Mouse (Mus musculus) liver, adult 2 months (tissue): ENCODE data around the gene Oprm1. TPM values are rescaled to one million over a fixed set of nuclear protein-coding genes. Genes with fewer than 3 reads are reported as not detected.

ENCODE experiments used
- DNase-seq: peaks from one replicate; pipeline ENCODE4 v3.0.0-alpha.2; 2011; ENCODE audit warnings: low read depth, low spot score; ENCODE audit errors: extremely low read depth
- H3K27ac ChIP-seq: fragments of 200-500 bp; replicated peaks from 2 replicates; pipeline ENCODE4 v1.5.1; 2012; ENCODE audit warnings: low read depth, mild to moderate bottlenecking, control low read depth, inconsistent platforms, low read length; ENCODE audit not compliant: insufficient read depth
- H3K27me3 ChIP-seq: fragments of 200-500 bp; 2 replicates; pipeline ENCODE4 v1.6.1; 2012; ENCODE audit warnings: mild to moderate bottlenecking, moderate library complexity, low read length, inconsistent platforms; ENCODE audit not compliant: control insufficient read depth, insufficient read depth
- H3K36me3 ChIP-seq: fragments of 200-500 bp; 2 replicates; pipeline ENCODE4 v1.6.1; 2012; ENCODE audit warnings: low read length, inconsistent platforms; ENCODE audit not compliant: control insufficient read depth, insufficient read depth
- H3K4me1 ChIP-seq: fragments of 200-500 bp; 2 replicates; pipeline ENCODE4 v1.6.1; 2011; ENCODE audit warnings: low read length; ENCODE audit not compliant: control insufficient read depth, insufficient read depth
- H3K4me3 ChIP-seq: fragments of 200-500 bp; 2 replicates; pipeline ENCODE4 v1.5.1; 2011; ENCODE audit warnings: low read depth, mild to moderate bottlenecking, control low read depth, low read length, moderate library complexity; ENCODE audit not compliant: insufficient read depth
- H3K79me2 ChIP-seq: fragments of 200-500 bp; 2 replicates; pipeline ENCODE4 v1.6.1; 2012; ENCODE audit warnings: inconsistent platforms, mild to moderate bottlenecking, low read length, moderate library complexity; ENCODE audit not compliant: control insufficient read depth, insufficient read depth
- H3K9ac ChIP-seq: fragments of 200-500 bp; 2 replicates; pipeline ENCODE4 v1.6.1; 2012; ENCODE audit warnings: low read depth, mild to moderate bottlenecking, control low read depth, inconsistent platforms, low read length
- CTCF ChIP-seq: fragments of 200-500 bp; IDR thresholded peaks from 2 replicates; pipeline ENCODE4 v1.5.1; 2011; ENCODE audit warnings: low read depth, low read length, control low read depth
- POLR2A ChIP-seq: fragments of 200-500 bp; IDR thresholded peaks from 2 replicates; pipeline ENCODE4 v1.6.1; 2011; ENCODE audit warnings: low read length, control low read depth; ENCODE audit not compliant: insufficient read depth; ENCODE audit errors: extremely low read depth
- WGBS: fragments of 180-500 bp; shearing (Covaris S2); methylation state at CpG from one replicate; pipeline ENCODE4 v1.1.7; 2018; 5-methylcytosine and 5-hydroxymethylcytosine counted together
- polyA plus RNA-seq: library from polyadenylated mRNA; depleted of rRNA; stranded (reverse); fragments of >200 nt; gene quantifications from 2 replicates; pipeline ENCODE4 v1.2.3, GENCODE M21; 2012
- total RNA-seq: library from RNA; depleted of rRNA; stranded (reverse); fragments of >200 nt; gene quantifications from 2 replicates; pipeline ENCODE4 v1.2.3, GENCODE M21; 2014

Oprm1 gene
- total and polyA plus RNA-seq, 2 experiments, result not detected

- H3K9ac ChIP-seq, result no peak overlapping the region
- 94% methylated on average over 2 of the region's 2 CpGs for WGBS
- no peak for DNase-seq
- H3K4me1 ChIP-seq, result no peaks in the 10 kb centered on the region
- no peaks in the 10 kb centered on the region for H3K79me2 ChIP-seq
- H3K4me3 ChIP-seq, result no peak overlapping the region
- TF ChIP-seq CTCF (no peak), POLR2A (no peak)
- no peaks in the 10 kb centered on the region; the same call in 1 of the 2 replicates for H3K27me3 ChIP-seq
- no peaks in the 10 kb centered on the region for H3K36me3 ChIP-seq
- no peak overlapping the region for H3K27ac ChIP-seq
Observed at GRCm38 (mm10) chr10:7033459-7033858, 275.2 kb downstream of the Oprm1 start.

DNA sequence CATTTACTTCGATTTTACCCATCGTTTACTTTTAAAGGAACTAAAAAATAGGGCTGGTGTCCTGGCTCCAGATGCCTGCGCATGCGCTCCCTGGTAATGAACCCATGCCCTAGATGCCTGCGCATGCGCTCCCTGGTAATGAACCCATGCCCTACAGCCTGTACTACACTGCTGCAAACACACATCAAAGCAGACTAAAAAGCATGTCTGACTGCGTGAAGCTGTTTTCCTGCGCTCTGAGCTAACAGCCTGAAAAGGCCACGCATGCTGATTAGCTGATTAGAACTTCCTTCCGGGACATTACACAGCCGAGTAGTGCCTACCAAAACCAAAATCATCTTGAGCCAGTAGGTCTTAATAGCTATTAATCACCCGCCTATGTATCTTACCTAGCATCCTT lies 277.2 kb downstream of the Oprm1 start:
- Histone ChIP-seq H3K27ac (no peak overlapping the region), H3K79me2 (no peaks in the 10 kb centered on the region), H3K9ac (no peak overlapping the region), H3K4me1 (no peaks in the 10 kb centered on the region), H3K36me3 (no peaks in the 10 kb centered on the region), H3K4me3 (no peak overlapping the region), H3K27me3 (no peaks in the 10 kb centered on the region; the same call in 1 of the 2 replicates)
- 60% methylated on average over 12 of the region's 12 CpGs for WGBS
- TF ChIP-seq CTCF, result no peak
- no peak for TF ChIP-seq POLR2A
- DNase-seq, result no peak

DNA sequence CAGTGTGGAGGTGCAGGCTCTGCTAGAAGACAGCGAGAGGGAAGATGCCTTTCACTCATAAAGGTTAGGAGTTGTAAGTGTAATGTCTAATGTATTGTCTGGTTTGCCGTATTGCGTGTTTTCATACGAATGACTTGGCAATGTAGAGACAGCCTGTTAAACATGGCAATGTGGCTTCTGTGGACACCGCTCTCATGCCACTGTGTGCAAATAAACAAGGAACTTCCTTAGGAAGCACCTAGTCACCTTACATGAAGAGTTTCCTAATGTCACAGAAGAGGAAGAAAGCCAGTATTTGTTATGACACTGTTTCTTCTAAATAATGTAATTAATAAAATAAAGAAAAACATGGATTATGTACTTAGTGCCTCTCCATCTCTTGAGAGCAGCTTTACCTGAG lies 278.9 kb downstream of the Oprm1 start:
- TF ChIP-seq POLR2A (no peak), CTCF (no peak)
- Histone ChIP-seq H3K4me1 (no peaks in the 10 kb centered on the region), H3K79me2 (no peaks in the 10 kb centered on the region), H3K9ac (no peak overlapping the region), H3K27ac (no peak overlapping the region), H3K36me3 (no peaks in the 10 kb centered on the region), H3K4me3 (no peak overlapping the region), H3K27me3 (no peaks in the 10 kb centered on the region; the same call in 1 of the 2 replicates)
- no peak for DNase-seq
- 92% methylated on average over 5 of the region's 5 CpGs for WGBS

- Histone ChIP-seq H3K79me2 (no peaks in the 10 kb centered on the region), H3K27me3 (no peaks in the 10 kb centered on the region; the same call in 1 of the 2 replicates), H3K9ac (no peak overlapping the region), H3K4me3 (no peak overlapping the region), H3K4me1 (no peaks in the 10 kb centered on the region), H3K36me3 (no peaks in the 10 kb centered on the region), H3K27ac (no peak overlapping the region)
- DNase-seq, result no peak
- TF ChIP-seq CTCF (no peak), POLR2A (no peak)
Observed at GRCm38 (mm10) chr10:7041032-7041431, 282.7 kb downstream of the Oprm1 start.

DNA sequence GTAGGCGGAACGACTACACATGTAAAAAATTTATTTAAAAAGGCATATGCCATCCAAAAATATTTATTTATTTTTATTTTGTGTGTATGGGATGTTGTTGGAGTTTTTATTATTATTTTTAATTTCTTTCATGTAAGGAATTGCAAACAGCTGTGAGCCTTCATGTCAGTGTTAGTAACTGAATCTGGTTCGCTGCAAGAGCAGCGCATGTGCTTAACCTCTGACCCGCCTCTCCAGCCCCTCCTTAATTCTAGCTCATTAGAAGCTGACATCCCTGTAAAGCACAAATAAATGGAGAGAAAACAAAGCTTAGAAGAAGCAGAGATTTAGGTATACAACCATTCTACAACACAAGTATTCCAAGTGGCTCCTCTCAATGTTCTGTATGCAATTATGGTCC lies 285.6 kb downstream of the Oprm1 start:
- Histone ChIP-seq H3K27me3 (no peaks in the 10 kb centered on the region), H3K36me3 (no peaks in the 10 kb centered on the region), H3K9ac (no peak overlapping the region), H3K79me2 (no peaks in the 10 kb centered on the region), H3K4me3 (no peak overlapping the region), H3K4me1 (no peaks in the 10 kb centered on the region), H3K27ac (no peak overlapping the region)
- DNase-seq, result no peak
- TF ChIP-seq POLR2A (no peak), CTCF (no peak)
- WGBS, result 88% methylated on average over 5 of the region's 5 CpGs

DNA sequence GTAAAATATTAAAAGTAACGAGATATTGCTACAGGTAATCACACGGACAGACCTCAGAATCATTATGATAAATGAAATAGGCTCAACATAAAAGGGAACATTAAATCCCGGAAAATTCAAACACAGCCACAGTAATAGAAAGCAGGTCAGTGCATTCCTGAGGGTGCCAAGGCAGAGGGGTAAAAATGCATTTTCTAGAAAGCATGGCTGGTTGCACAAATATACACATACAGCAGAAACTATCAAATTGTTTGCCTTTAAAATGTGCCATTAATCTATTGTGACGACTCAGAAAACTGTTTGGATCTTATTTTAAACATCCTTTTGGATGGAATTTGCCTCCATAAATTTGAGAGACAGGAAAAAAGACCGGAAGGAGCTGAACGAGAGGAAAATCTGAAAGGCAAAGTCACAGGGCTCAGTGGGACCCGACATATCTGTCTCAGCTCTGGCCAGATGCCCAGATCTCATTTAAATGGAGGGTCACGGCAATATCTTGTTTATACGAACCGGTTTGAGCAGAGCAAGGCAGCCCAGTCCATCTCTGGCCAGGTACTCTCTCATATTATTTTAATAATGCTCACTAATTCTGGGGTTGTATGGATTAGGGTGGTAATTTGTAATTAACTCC lies 289.1 kb downstream of the Oprm1 start:
- WGBS, result 66% methylated on average over 10 of the region's 10 CpGs
- DNase-seq, result no peak
- no peaks in the 10 kb centered on the region for H3K79me2 ChIP-seq
- no peaks in the 10 kb centered on the region for H3K36me3 ChIP-seq
- no peak overlapping the region for H3K27ac ChIP-seq
- no peak overlapping the region for H3K9ac ChIP-seq
- H3K27me3 ChIP-seq, result no peaks in the 10 kb centered on the region
- H3K4me3 ChIP-seq, result no peak overlapping the region
- no peak for TF ChIP-seq POLR2A
- TF ChIP-seq CTCF, result no peak
- H3K4me1 ChIP-seq, result no peaks in the 10 kb centered on the region
